Mouse (Mus musculus): ENCODE data around the gene Sox18.

DNA sequence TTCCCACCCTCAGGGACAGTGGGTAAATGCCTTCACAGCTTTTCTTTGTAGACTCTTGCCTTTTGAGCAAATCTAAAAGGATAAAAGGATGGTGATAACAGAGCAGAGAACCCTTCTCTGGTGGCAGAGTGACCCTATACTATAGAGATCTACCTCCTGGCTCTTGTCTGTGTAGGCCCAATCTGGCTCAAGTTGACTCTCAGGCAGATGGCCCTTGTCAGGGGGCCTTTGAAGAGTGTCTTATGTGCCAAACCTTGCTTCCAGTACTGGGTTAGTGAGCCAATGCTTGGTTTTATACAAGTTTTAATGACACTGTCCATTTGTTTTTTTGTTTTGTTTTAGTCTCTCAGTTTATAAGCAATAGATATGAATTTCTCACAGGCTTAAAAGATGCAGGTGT, 49.8 kb upstream of the Sox18 start:
- TF ChIP-seq CTCF (IDR thresholded peaks at IDR 0.05; ENCODE audit: low read depth) (no peak), EP300 (IDR thresholded peaks at IDR 0.05; ENCODE audit: low read depth) (no peak)
